Mouse (Mus musculus) c-Kit-positive CD71-positive TER-119-positive erythroid progenitor cells, embryonic 14.5 days (primary cell): Measurements from ENCODE around the gene Pgap1.

ENCODE experiments used
- DNase-seq: peaks from one replicate; pipeline ENCODE4 v3.0.0-alpha.2; 2013; ENCODE audit warnings: low spot score

Pgap1 gene

DNA sequence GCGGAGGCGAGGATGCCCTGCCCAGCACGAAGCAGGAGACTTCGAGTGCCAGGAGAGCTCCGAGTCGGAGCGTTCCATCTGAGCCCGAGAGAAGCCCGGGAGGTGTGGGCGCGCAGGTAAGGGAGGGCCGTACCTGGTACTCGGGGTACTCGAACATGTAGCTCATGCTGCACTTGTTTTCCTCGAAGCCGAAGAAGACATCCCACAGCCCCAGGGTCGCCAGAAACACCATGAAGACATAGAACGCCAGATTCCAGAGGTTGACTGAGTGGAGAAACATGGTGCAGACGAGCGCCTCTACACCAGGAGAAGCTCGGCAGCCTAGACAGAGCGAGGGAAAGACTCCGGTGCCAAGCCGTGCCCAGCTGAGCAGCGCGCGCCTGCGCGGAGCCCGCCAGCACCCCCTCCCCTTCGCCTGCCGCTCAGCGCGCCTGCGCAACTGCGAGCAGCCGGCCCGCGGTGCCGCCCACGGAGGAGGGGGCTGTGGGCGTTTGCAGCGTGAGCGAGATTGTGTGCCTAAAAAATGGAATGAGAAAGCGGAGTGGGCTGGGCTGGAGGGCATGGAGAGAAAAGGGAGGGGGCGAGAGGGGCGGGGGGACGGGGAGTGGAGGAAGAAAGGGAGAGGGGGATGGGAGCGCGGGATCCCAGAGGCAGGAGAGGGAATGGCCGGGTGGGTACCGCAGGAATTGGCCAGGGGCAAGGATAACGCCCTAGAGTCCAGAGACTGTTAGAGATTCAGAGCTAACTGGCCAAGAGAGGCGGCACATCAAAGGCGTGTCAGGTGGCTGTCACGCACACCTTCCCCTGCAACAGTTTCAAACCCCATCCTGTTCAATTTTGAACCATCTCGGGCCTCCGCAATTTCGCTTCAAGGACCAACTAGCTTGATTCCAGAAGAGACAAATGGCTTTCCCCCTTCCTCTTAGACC, at the start of gene Pgap1:
TSS of gene Pgap1 (minus strand) at position 384 of the 929 bp plus-strand sequence.
- DNase-seq: peak; percentile 1

DNA sequence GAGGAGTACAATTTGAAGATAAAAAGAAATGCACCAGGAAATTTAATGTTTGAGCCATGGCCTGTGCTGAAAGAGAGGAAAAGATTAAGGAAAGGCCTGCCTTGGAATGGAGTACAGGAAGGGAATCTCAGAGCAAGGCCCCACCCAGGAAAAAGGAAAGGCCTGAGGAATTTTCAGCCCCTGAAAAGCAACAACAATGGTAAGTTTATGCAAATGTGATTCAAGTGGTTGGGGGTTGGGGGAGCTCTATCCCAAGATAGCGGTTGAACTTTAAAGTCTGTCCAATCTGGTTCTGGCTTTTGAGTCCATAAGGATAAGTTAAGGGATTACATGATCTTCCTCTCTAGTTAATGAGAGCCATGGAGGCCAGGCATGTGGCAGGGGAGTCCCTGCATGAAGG, 49.5 kb upstream of the Pgap1 start:
- DNase-seq: no peak

DNA sequence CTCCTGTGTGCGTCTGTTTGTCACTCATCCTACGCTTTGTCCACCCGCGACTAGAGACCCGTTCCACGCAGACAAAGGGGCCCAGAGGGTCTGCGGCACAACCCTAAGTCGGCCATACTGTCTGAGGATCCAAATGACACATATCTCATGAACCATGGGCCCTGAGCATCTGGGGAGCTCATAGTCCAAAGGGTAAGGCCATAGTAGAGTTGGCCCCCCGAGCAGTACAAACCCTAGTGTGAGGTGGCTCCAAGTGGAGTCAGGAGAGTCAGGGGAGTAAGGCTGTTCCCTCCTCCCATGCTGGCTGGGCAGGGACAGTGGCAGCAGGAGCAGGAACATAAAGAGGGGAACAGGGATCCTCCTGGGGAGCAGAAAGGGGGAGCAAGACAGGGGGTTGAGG, 44.2 kb upstream of the Pgap1 start:
- no peak for DNase-seq

DNA sequence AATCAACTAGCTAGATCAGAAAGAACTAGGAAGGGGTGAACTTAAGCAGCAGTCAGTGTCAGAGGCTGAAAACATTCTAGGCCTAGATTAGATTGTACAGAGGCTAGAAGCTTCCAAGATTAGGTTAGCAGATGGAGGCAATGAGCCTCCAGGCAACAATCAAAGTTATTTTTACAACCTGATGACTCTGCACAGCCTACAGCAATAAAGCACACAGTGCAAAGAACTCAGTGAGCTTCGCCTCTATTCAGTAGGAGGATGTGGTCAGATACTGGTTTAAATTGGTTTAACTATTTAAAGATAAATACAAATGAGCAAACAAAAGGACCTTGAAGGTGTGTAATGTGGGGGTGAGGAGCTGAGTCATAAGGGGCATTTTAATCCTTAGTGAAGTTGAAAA, 42.8 kb upstream of the Pgap1 start:
- no peak for DNase-seq

DNA sequence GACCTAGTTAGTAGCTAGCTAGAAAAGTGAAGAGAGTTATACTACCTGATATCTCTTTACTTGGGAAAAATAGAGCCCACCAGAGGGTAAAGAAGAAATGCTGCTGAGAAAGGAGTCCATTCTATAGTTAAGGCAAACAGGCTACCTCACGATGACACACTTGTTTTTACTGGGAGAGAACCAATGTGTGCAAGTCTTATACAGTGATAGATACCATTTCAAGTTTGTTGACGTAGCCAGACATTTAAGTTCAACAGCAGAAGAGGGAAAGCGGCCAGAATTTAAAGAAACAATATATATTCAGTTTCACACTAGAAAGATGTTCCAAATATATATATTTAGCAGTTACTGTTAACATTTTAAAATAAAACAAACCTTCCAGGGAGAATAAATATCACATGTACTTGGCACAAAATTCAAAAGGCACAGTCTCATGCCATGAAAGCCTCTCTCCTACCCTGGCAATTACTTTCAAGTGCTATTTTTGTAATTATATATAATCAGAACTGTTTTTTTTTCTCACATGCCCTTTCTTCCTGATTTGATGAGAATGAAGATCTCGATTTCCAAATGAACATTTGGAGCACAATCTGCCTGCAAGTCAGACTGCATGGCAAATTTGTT, 40.2 kb upstream of the Pgap1 start:
- DNase-seq: no peak

DNA sequence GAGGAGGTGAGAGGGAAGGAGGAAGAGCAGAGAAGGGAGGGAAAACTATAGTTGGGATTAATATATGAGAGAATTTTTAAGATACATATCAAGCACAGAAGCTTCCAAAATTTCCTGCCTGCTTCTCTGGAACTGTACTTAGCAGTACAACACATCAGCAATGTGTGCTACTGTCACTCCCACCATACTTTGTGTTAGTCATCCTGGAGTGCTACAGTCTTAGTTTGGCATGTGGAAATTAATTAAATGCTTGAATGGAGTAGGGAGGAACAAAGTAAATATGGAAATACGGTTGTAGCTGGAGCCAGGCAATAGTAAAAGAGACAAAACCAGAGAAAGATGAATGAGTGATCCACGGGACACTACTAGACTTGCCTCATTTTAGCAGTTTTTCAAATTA, 38.7 kb upstream of the Pgap1 start:
- DNase-seq: no peak

DNA sequence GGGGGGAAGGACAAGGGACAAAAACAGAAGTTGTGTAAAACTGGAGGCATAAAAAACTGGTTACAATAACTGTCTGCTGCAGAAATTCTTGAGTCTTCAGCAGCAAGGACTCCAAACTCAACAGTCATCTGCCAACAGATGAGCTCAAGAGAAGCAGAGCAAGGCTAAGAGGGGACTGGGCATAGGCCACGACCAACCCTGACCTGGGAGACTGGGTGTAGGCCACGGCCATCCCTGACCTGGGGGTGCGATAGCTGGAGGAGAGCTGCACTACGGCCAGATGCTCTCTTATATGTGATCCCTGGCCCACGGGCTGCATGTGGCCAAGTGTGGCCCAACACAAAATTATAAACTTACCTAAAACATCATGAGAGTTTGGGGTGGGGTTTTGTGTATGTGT, 29.6 kb upstream of the Pgap1 start:
- DNase-seq: no peak

DNA sequence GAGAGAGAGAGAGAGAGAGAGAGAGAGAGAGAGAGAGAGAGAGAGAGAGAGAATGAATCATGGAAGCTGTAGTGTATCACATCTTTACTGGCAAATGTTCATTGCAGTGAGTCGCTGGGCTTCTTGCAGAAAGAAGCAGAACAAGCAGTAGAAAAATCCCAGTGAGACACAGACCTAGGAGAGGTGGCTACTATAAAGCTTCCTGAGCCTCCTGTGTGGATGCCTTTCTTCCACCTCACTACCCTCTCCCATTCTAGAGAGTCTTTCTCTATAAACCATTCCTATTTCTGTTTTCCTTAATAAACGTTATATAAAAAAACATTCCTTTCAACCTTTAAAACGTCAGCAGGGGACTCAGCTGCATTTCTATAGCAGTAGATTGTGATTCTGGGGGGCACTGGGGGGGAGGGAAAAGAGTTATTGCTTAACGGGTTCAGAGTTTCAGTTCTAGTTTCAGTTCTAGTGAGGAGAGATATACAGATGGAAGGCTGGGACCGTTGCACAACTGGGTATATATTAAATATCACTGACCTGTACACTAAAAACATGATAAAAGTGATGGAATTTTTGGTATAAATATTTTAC, 28.6 kb upstream of the Pgap1 start:
- no peak for DNase-seq

DNA sequence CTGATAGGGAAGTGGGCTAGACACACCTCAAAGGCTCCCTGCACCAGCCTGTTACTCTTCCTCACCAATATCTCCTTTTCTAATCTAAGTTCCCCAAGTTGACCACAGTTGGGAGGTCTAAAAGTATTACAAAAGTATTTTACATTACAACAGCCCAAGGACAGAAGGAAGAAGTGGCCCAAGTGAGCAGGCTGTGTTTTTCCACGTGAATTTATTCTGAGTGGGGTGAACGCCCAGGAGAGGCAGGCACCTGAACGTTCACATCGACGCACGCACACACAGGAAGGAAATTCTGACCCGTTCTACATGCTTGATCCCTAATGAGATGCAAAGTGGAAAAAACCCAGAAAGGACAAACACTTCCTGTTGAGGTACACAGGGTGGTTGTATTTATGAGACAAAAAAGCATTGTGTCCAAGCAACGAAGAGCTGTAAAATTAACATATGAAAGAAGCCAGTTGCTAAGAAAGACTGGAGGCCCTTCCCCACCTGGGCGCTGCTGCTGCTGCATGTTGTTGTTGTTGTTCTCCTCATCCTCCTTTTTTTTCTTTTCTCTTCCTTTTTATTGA, 27.9 kb upstream of the Pgap1 start:
- DNase-seq: no peak

DNA sequence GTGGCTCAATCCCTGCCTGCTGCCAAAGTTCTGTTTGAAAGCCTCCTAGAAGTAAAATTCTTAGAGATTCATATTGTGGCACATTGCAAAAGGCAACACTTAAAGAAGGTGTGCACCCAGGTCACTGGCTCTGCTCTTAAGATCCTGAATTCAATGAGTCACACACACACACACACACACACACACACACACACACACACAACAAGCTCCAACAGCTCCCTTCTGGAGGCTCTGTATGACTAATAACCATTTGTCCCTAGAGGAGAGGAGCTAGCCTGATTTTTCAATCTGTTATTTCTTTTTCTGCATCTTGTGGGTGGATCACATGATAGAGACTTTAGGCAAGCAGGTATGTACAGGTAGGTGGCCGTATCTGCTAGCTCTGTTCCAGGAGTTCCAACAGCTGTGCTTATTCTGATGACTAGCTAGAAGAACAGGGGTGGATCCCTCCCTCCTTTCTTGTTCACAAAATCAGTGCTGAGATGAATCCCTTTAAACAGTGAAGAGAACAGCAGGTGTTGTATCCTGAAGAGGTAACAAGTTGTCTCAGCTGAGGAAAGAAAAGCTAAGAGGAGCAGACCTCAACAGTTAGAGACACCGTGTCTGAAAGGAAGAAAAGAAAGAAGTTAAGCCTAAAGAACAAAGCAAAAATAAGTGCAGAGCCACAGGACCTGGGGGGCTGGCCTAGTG, 27.2 kb upstream of the Pgap1 start:
- no peak for DNase-seq

DNA sequence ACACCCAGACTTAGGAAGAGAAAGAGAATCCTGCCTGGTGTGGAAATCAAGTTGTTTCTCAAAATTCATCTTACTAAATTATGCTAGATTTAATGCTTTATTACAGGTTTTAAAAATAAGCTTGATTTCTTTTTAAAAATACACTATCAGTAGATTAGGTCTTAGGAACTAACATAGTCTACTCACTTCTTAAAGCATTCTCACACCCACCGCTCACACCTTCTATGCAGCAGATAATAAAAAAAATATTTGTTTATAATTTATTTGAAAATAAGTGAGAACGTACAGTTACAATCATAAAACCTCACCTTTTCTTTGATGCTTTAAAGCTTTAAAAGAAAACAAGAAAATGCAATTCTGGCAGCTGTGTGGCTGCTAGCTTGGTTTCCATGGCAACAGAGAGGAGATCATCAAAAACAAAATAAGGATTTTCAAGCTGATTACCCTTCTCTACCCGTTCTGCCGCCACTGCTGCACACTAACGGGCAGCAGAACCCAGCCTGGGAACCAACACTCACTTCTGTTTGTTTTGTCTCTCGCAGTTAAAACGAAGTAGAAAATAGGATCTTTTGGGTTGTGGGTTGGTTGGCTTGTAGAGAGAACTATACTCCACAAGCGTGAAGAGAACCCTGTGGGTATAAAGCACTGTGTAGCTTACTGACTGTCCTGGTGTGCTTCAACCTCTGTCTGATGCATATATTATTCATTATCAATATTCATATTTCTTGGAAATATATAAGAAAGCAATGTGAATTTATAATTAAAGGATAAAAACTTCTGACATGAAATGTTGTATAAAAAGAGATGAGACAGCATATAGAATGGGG, 21.1 kb upstream of the Pgap1 start:
- no peak for DNase-seq

DNA sequence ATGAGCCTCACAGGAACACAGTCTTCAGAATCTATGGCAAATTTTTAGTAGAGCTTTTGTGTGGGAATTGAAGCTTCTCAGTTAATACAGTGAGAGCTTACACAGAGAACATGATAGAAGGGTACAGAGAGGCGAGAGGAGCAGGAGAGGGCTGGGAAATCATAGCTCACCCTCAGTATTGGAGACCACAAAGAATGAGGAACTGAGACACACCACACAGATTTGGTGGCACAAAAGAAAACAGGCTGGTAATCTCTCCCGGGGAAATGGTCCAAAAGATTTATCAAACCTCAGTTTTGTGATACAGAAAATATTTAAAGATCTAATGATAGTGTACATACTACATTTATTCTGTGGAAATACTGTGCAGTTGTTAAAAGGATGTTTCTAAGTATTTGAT, 11.6 kb upstream of the Pgap1 start:
- no peak for DNase-seq

DNA sequence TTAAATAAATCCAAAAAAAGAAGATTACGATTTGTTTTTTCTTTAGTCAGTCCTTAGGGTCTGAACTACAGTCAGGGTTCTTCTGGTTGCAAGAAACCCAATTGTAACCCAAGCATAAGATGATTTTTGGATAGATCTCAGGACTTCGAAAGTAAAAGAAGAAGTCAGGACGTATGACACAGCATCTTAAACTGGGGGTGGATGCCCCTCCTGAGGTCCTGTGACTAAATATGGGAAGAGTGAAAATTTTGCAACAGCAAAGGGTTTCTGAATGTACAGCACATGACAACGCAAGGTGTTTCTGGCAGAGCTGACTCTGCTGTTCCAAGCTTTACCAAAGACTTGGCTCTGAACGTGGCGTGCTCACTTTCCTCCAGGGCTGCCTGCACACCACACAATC, 6.4 kb upstream of the Pgap1 start:
- DNase-seq: no peak

DNA sequence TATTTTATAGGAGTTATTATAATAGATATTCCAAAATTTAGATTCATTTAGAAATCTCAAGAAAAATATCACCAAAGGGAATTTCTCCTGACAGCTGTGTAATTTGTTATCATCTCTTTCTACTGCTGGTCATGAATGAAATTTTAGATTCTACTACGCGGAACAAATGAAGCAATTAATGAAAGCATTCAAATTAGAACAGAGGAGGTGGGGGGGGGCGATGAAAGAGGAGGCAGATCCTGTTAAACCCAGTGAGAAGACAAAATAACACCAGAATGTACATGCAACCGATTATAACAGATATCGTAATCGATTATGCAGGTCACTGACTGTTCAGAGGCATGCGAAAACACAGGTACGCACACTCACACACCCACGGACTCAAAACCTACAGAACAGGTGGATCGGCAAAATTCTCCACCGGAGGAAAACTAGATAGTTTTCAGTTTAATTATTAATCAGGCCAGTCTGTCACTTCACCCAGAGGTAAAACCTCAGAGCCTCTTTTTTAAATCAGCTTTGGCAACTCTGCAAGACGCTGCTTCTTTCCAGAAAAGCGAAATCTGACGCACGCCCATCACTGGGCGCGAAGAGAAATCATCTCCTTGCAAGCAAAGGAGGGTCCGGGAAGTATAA, 780 bp downstream of the Pgap1 start:
- no peak for DNase-seq

DNA sequence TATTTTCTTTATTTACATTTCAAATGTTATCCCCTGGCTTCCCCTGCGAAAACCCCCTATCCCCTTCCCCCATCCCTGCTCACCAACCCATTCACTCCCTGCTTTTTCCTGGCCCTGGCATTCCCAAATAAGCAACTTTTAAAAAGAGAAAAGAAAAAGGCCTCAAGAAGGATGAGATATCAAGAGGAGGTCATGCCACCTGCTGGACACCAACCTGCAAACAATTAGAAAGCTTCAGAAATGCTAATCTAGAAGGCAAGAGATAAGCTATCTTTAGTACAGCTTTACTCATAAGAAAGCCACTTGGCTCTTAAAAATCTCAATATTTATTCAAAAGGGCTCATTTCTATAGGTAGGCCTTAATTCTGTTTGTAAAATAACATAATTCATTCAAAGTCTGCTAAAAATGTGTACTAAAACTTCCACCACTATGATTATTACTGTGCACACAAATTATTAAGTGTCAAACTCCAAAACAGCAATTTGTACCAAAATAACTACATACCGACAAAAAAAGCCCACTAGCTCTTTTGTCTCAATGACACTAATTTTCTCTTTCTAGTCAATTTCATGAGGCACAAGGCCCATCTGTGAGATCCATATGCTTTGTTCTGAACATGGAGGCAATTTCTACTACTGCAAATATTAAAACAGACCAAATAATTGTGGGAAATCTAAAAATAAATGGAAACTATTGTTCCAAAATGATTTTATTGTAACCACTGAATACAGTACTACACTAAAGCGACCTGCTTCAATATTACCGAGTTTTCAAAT, 1.9 kb downstream of the Pgap1 start:
- DNase-seq: no peak

DNA sequence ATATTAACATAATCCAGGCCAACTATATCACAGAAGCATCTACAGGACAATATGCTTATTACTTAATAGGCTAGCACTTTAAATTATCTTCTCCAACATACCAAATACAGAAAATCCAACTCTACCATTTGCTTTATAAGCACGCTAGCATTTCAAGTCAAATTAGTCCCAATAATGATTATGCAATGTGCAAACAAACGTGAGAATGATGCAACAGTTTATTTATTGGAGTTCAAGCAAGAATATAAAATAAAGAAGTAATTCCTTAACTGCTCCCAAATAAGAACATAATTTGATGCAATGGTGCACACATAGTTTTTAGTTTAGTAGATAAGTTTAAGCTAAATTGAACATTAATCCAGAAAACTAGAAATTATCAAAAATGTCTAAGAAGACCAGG, 4.9 kb downstream of the Pgap1 start:
- DNase-seq: no peak

DNA sequence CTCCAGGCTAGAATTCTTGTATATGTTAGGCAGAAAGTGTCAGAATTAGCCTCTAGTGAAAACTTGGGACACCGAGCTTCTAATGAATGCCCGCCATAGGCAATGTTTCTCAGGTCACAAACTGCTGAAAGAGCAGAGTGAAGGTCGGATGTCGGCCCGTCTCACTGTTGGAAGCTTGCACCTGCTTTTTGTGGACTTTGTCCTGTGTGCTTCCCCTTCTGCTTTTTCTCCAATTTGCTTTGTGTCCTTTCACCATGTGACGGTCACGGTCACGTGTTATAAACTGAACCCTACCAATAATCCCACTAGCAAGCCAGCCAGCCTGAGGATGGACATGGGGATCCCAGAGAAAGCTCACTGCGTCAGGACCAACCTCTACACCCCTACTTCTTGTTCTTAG, 12.3 kb downstream of the Pgap1 start:
- no peak for DNase-seq

DNA sequence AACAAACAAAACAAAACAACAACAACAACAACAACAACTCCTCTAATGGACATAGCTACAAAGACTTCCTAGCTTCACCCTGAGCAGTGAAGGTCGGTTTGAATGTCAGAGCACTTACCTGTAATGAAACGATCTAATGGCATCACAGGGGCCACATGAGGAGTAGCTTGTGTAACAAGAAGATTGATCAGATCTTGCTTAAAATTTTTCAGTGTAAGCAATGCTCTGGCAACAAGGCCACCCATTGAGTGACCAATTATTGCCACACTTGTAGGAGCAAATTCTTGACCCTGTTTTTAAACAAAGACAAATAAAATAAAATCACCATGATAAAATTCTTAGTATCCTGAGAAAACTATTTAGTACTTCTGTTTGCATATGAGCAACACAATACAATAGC, 14.6 kb downstream of the Pgap1 start:
- no peak for DNase-seq

DNA sequence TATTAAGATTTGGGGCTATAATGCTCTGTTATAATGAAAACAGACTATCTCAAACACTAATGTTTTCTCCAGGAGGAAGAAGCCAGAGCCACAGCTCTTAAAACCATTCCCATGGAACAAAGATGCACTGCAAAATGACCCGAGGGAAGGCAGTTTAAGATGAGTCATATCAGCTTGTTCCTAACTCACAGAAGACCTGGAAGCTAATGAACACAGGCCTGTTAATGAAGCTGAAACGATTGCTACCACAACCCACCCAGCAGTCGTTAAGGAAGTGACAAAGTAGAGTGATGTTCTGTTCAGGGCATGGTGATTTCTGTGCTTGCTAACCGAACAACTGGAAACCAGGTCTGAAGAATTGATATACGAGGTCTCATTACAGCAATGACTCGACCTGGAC, 26.3 kb downstream of the Pgap1 start:
- no peak for DNase-seq

DNA sequence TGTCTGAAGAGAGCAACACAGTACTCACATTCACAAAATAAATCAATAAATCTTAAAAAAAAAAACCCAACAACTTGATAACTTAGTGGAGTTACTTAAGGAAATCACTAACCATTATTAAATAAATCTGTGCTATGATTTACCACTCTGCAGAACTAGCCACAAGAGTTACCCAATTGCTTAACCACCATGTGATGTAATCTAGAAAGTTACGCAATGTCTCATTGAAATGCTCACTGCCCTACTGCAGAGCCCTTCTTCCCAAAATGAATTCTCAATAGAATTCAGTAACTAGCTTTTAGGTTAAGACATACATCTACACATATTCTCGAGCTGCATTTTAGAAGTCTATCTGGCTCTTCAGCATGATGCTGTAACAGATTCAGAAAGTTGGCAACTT, 33.8 kb downstream of the Pgap1 start:
- DNase-seq: no peak
